Mouse (Mus musculus) CD8-positive naive resting alpha-beta T cell, adult 2 months (primary cell): Measurements from ENCODE around the gene Zmym6.
"Not testable (repeated sequence)": the region's sequence is repeated elsewhere in the genome, so short reads cannot be mapped to it uniquely, and the experiment has no call there.

Experiments used
- DNase-seq, 2 experiments: peaks; one replicate each; pipeline ENCODE4 v3.0.0; 2022; ENCODE audit warnings: low read depth in 2 of 2, low spot score in 2 of 2

Gene Zmym6

GRCm38 (mm10) chr4:127076875-127077548, at the start of gene Zmym6:
Zmym6 (plus strand) TSS chr4:127077383.
- peak; percentile 88 to 92 for DNase-seq

- DNase-seq, result no peak
Observed at GRCm38 (mm10) chr4:127037158-127037557, 40.0 kb upstream of the Zmym6 start.

DNA sequence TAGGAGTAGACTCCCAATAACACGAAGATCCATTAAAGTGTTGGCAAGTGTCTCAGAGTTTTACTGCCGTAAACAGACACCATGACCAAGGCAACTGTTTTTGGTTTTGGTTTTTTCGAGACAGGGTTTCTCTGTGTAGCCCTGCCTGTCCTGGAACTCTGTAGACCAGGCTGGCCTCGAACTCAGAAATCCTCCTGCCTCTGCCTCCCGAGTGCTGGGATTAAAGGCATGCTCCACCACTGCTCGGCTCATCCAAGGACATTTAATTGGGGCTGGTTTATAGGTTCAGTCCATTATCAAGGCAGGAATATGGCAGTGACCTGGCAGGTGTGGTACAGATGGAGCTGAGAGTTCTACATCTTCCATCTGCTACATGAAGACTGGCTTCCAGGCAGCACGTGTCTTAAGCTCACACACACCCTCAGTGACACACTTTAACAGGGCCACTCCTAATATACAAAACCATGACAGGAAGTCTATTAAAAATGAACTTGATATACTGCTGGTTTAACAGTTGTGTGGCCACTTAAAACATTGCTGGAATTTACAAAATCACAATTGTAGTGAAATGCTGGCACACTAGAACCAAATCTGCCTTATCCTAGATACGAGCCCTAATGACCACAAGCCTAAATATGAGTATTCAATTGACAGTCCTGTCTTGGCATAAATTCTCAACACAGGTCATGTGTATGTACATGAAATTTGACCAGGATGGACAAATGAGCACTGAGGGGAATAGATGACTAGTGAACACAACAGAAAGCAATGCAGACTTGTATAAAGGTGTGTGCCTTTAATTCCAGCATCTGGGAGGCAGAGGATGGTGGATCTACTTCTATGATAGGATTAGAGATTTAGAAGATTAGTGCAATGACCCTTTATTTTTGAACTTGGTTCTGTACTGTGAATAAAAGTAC, 39.0 kb upstream of the Zmym6 start:
- DNase-seq, result no peak

GRCm38 (mm10) chr4:127038828-127039349, 38.3 kb upstream of the Zmym6 start:
- no peak for DNase-seq

GRCm38 (mm10) chr4:127039871-127040483, 37.2 kb upstream of the Zmym6 start:
- DNase-seq, result no peak

- DNase-seq, result no peak
Observed at GRCm38 (mm10) chr4:127043540-127043939, 33.6 kb upstream of the Zmym6 start.

- no peak for DNase-seq
Observed at GRCm38 (mm10) chr4:127051121-127051520, 26.1 kb upstream of the Zmym6 start.

DNA sequence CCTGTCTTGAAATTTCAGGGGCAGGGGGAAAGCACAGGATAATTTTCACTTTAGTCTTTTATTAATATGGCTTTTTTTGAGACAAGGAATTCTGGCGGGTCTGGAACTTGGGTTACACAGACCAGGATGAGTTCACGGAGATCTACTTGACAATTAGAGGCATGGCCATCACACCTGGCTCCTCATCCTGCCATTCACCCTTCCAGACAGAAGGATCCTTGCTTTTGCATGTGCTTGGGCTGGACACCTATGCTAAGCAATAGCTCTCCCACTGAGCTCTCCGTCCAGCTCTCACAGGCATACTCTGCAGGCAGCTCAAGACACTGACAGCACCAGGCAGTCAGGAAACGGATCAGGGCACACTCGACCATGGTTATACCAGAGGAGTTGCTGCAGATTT, 24.1 kb upstream of the Zmym6 start:
- DNase-seq, result no peak

DNA sequence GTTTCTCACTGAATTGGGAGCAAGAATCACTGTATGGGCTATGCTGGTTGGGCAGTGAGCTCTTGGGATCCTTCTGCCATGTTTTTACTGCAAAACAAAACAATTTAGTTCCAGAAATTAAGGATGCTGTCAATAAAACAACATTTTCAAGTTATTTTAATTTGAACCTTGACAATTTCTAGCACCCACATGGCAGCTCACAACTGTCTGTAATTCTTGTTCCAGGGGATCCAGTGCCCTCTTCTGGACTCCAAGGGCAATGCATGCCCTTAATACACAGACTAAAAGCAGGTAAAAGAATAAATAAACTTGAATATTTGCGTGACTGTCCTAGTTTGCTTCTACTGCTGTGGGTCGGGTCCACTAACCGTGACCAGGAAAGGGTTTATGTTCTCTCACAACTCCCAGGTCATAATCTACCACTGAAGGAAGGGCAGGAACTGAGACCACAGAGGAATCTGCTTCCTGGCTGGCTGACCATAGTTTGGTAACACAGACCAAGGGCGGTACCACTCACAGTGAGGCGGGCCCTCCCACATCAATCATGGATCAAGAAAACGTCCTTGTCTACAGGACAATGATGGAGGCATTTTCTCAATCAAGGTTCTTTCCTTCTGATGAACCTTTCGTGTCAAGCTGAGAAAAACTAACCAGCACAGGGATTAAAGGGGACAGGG, 22.5 kb upstream of the Zmym6 start:
- no peak for DNase-seq

DNA sequence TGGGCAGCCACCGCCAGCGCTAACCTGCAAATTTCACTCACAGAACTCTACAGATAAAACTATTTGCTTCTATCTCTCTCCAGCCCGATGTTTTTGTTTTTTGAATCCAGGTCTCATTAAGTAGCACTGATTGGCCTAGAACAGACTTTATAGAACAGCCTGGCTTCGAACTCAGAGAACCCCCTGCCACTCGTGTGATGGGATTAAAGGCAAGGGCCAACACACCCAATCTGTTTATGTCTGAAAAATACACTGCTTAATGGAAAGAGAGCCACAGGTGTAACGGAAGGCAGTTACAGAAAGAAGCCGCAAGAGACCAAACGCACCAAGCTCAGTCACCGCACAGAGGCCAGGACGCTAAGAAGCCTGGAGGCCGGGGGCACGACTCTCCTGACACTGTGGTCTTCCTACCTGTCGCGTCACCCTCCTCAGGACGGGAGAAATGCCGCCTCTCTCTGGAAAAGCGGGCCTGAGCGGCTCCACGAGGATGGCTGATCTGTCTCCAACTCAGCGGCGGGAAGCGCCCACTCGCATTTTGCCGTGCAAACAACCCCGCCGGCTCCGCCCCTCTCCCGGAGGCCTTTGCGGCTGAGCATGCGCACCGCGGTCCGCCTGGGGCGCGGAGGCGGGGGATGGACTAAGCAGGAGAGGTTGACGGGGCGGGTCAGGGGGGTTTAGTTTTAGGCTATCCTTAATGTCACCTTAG, 16.4 kb upstream of the Zmym6 start, which contains the start of gene Zmym1:
Gene Zmym1 (minus strand): TSS at position 568 of the 706 bp plus-strand sequence.
- DNase-seq, result peak; percentile 87 to 92

- DNase-seq, result no peak
Observed at GRCm38 (mm10) chr4:127064051-127064450, 13.1 kb upstream of the Zmym6 start.

- no peak for DNase-seq
Observed at GRCm38 (mm10) chr4:127074915-127075314, 2.3 kb upstream of the Zmym6 start.

DNA sequence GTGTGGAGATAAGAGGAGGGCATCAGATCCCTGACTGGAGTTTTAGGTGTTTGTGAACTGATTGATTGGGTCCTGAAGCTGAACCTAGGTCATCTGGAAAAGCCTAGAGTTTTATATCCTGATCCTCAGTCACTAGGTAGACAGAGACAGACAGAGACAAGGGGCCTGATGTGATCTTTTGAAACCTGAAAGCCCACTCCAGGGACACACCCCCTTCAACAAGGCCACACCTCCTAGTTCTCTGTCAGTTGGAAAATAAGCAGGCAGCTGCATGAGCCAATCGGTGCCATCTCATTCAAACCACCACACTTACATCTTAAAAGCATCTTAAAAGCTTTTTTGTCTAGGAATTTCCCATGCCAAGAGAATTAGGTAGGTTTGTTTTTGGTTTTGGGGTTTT, 3.6 kb downstream of the Zmym6 start:
- DNase-seq, result no peak

DNA sequence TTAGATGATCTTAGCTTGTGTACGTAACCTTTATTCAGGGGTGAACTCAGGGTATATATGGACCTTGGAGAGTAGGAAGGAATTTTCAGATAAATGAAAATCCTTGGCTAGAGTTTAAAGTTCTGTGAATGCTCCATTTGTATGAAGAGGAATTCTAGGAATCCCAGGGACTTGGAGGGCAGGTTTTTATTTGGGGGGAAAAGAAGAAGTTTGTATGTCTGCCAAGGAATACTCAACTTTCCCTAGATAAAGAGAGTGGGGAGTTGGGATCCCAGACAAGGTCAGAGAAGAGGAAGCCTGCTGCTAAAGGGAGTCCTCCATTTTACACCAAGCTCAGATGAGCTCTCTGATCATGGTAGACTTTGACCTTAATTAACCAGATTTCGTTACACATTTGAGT, 5.9 kb downstream of the Zmym6 start:
- DNase-seq, result no peak

DNA sequence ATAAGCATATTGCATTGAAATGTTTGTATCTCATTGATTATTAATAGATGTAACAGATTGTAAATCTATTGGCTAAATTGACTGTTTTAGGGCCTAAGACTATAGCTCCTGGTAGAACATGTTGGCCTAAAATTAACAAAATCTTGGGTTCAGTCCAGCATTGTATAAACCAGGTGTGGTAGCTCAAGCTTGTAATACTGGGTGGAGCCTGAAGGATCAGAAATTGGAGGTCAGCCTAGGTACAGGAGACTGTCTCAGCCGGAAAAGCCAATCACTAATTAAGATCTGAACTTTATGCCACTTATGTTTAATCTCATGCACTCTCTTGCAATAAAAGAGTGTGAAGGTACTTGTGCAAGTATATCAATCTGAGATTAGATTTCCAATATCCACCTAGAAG, 8.6 kb downstream of the Zmym6 start:
- no peak for DNase-seq

GRCm38 (mm10) chr4:127091188-127091587, 14.0 kb downstream of the Zmym6 start:
- DNase-seq, result no peak

- no peak for DNase-seq
Observed at GRCm38 (mm10) chr4:127095090-127095489, 17.9 kb downstream of the Zmym6 start.

- not testable (repeated sequence) for DNase-seq
Observed at GRCm38 (mm10) chr4:127099552-127099951, 22.4 kb downstream of the Zmym6 start.

- DNase-seq, result no peak
Observed at GRCm38 (mm10) chr4:127107566-127107965, 30.4 kb downstream of the Zmym6 start.

DNA sequence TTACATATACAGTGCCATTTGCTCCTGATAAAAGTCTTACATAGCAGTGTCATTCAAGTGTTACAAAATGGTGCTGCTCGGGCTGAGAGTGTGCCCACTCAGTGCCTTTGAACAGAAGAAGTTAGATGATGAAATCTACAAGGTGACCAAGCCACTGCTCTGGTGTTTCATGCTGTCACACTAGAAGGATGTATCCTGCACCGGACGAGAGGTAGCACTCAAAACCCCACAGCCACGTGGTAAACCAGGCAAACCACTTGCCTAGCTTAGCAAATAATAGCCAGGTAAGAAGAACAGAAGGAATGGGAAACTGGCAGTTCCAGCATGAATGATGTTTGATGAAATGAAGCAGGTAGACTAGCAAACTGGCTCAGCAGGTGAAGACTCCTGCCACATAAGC, 33.4 kb downstream of the Zmym6 start:
- DNase-seq, result no peak
